Comparison of ENCODE assay signal across 18 mouse cellular contexts in genomic region chr9:108169751-108170150, GRCm38 (mm10). TPM values are rescaled to one million over a fixed set of nuclear protein-coding genes. Genes with fewer than 3 reads are reported as not detected.
DNase-seq lines count a peak whose midpoint lies in the region; ATAC-seq and TF ChIP-seq lines count a peak whose summit lies in the region.
"Had no signal": no experiment of that assay in that cellular context is flagged by ENCODE, and none has a peak within 500 bp of the region (broad histone marks: within the 10 kb centered on the region; RNA-seq: fewer than 3 reads in every experiment).

No protein-coding gene starts in this region.

- H3K4me3 ChIP-seq in layer of hippocampus, adult 2 months, result no peak overlapping the region
- H3K4me3 ChIP-seq: embryonic facial prominence, embryonic 12.5 days; heart, embryonic 13.5 days; limb, embryonic 13.5 days; myocyte had no signal

- no peak for TF ChIP-seq CTCF in layer of hippocampus, adult 2 months (conservative IDR thresholded peaks at IDR 0.05)

- ATAC-seq in erythroid progenitor cell, adult 5-6 weeks (replicated peaks; ENCODE audit: low FRiP score, poor library complexity, severe bottlenecking), result no peak
- no peak for ATAC-seq in megakaryocyte progenitor cell, adult 5-6 weeks (replicated peaks; ENCODE audit: poor library complexity)
- ATAC-seq: forebrain, postnatal 0 days; Patski had no signal

- no peak for DNase-seq in layer of hippocampus, adult 2 months (ENCODE audit: low spot score in 2 of 2)
- no peak for DNase-seq in layer of hippocampus, adult 9-11 months
- peak; percentile 15 to 25 for DNase-seq in kidney, adult 8-10 months
- DNase-seq in kidney, postnatal 14 days, result peak; percentile 27
- peak; percentile 11 for DNase-seq in lung, postnatal 10 days
- no peak for DNase-seq in urinary bladder, postnatal 10 days (ENCODE audit: low spot score)
- DNase-seq: adrenal gland, postnatal 25 days; forebrain, postnatal 0 days; heart, adult 11 months; heart, postnatal 4 days; thymus, postnatal 14 days had no signal

- H3K27ac ChIP-seq in layer of hippocampus, adult 2 months, result peak overlapping the region; percentile 53; the same call in 1 of the 2 replicates
- H3K27ac ChIP-seq: embryonic facial prominence, embryonic 12.5 days; heart, embryonic 13.5 days; limb, embryonic 13.5 days had no signal

RNA-seq across cellular contexts. Expression of gene Bsn, which starts 20.4 kb away (rescaled TPM):
- total RNA-seq in layer of hippocampus, adult 2 months (2021), result 100 to 1,000 TPM; 236 to 246 TPM
- total RNA-seq in erythroid progenitor cell, adult 5-6 weeks (2015; ENCODE audit: low replicate concordance), result under 0.01 and 0.42 TPM in 2 replicates
- 1.5 TPM in 1 of 2 replicates, not detected in the other for total RNA-seq in erythroid progenitor cell, adult 5-6 weeks (2017; ENCODE audit: low replicate concordance)
- total RNA-seq in megakaryocyte progenitor cell, adult 5-6 weeks (2015), result 4.7 and 5.5 TPM in 2 replicates
- total RNA-seq in megakaryocyte progenitor cell, adult 5-6 weeks (2017), result 3.2 and 4.0 TPM in 2 replicates

Comparison
In these comparisons a context has a peak if more than half of its experiments do, and no peak if none do; other contexts are left out.
1. DNase-seq: peak in kidney, adult 8-10 months (2 of 2), kidney, postnatal 14 days (single experiment) and lung, postnatal 10 days (single experiment); none in layer of hippocampus, adult 2 months (0 of 2), layer of hippocampus, adult 9-11 months (single experiment) and urinary bladder, postnatal 10 days (single experiment).
2. RNA of gene Bsn, which starts 20.4 kb away (total RNA-seq): 236 to 246 TPM in layer of hippocampus, adult 2 months; 3.2 to 5.5 TPM in megakaryocyte progenitor cell, adult 5-6 weeks and under 0.01 to 1.5 TPM in erythroid progenitor cell, adult 5-6 weeks; every median in the first group is over 10 times any median in the second.